Mouse (Mus musculus): Measurements from ENCODE around the gene Card9.
A peak's percentile ranks its signal among the peaks of the same experiment; 100 is the strongest.
"Not testable (repeated sequence)": the region's sequence is repeated elsewhere in the genome, so short reads cannot be mapped to it uniquely, and the experiment has no call there.

Card9 gene

GRCm38 (mm10) chr2:26360772-26361171 is at the start of gene Card9:
Card9 (minus strand) TSS chr2:26360918.
- DNase-seq = no peak

- DNase-seq = peak; percentile 40
These were observed 49.4 kb upstream of the Card9 start for GRCm38 (mm10) chr2:26410091-26410490.

- DNase-seq = no peak
These were observed 48.6 kb upstream of the Card9 start for GRCm38 (mm10) chr2:26409362-26409761.

GRCm38 (mm10) chr2:26408515-26409356 is 48.0 kb upstream of the Card9 start, which contains the start of gene Inpp5e:
Inpp5e (minus strand) TSS chr2:26409203.
- peak; percentile 97 for DNase-seq

GRCm38 (mm10) chr2:26403306-26403705 is 42.6 kb upstream of the Card9 start:
- DNase-seq = no peak

- DNase-seq = peak; percentile 37
These were observed 41.5 kb upstream of the Card9 start for GRCm38 (mm10) chr2:26402265-26402664.

- DNase-seq = no peak
These were observed 40.3 kb upstream of the Card9 start for GRCm38 (mm10) chr2:26401023-26401422.

GRCm38 (mm10) chr2:26400296-26400695 is 39.6 kb upstream of the Card9 start:
- DNase-seq = no peak

- DNase-seq = no peak
These were observed 38.9 kb upstream of the Card9 start for GRCm38 (mm10) chr2:26399647-26400046.

GRCm38 (mm10) chr2:26398978-26399377 is 38.3 kb upstream of the Card9 start:
- no peak for DNase-seq

GRCm38 (mm10) chr2:26391617-26392016 is 30.9 kb upstream of the Card9 start:
- DNase-seq = no peak

- DNase-seq = no peak
These were observed 30.2 kb upstream of the Card9 start for GRCm38 (mm10) chr2:26390954-26391353.

GRCm38 (mm10) chr2:26389154-26389690 is 28.5 kb upstream of the Card9 start, which contains the start of the genes Entr1 and Pmpca:
Entr1 (minus strand) TSS chr2:26389316.
Pmpca (plus strand) TSS chr2:26389339.
- peak; percentile 77 for DNase-seq

- DNase-seq = peak; percentile 35
These were observed 28.0 kb upstream of the Card9 start for GRCm38 (mm10) chr2:26388682-26389153.

GRCm38 (mm10) chr2:26387713-26388112 is 27.0 kb upstream of the Card9 start:
- DNase-seq = no peak

GRCm38 (mm10) chr2:26380871-26381270 is 20.2 kb upstream of the Card9 start:
- DNase-seq = not testable (repeated sequence)

GRCm38 (mm10) chr2:26380131-26380771 is 19.5 kb upstream of the Card9 start, which contains the start of gene Snapc4:
Snapc4 (minus strand) TSS chr2:26380653.
- peak; percentile 71 for DNase-seq

- no peak for DNase-seq
These were observed 11.7 kb upstream of the Card9 start for GRCm38 (mm10) chr2:26372396-26372795.

GRCm38 (mm10) chr2:26368572-26368971 is 7.9 kb upstream of the Card9 start:
- DNase-seq = no peak

- no peak for DNase-seq
These were observed 7.2 kb upstream of the Card9 start for GRCm38 (mm10) chr2:26367911-26368310.

- DNase-seq = peak; percentile 69
These were observed 4.2 kb upstream of the Card9 start for GRCm38 (mm10) chr2:26364738-26365465.

GRCm38 (mm10) chr2:26363481-26363880 is 2.8 kb upstream of the Card9 start:
- no peak for DNase-seq

GRCm38 (mm10) chr2:26362991-26363390 is 2.3 kb upstream of the Card9 start:
- no peak for DNase-seq
